Mouse (Mus musculus) hindbrain, embryonic 14.5 days (tissue): ENCODE measurements around the gene Pacsin3. TPM values are rescaled to one million over a fixed set of nuclear protein-coding genes. Genes with fewer than 3 reads are reported as not detected.

Source experiments
- ATAC-seq: fragments of 200-750 bp; cut with Nextera tagmentation; 2 replicates; pipeline ENCODE4 v1.8.0; 2017; ENCODE audit warnings: moderate number of reproducible peaks, mild to moderate bottlenecking, moderate TSS enrichment, moderate library complexity; ENCODE audit not compliant: low FRiP score
- DNase-seq: peaks from one replicate; pipeline ENCODE4 v3.0.0-alpha.2; 2015; ENCODE audit warnings: low spot score
- H3K27ac ChIP-seq: fragments of 300-500 bp; sonication (generic); 2 replicates; pipeline ENCODE4 v1.5.1; 2014; ENCODE audit warnings: mild to moderate bottlenecking, moderate library complexity
- H3K27me3 ChIP-seq: fragments of 300-500 bp; sonication (generic); 2 replicates; pipeline ENCODE4 v1.6.1; 2014; ENCODE audit warnings: mild to moderate bottlenecking, low read length, mixed read lengths; ENCODE audit not compliant: control insufficient read depth, insufficient read depth
- H3K36me3 ChIP-seq: fragments of 300-500 bp; sonication (generic); replicated peaks from 2 replicates; pipeline ENCODE4 v1.6.1; 2014; ENCODE audit not compliant: control insufficient read depth, insufficient read depth
- H3K4me1 ChIP-seq: fragments of 300-500 bp; sonication (generic); replicated peaks from 2 replicates; pipeline ENCODE4 v1.6.1; 2014; ENCODE audit warnings: antibody characterized with exemption, low read length, mixed read lengths; ENCODE audit not compliant: control insufficient read depth, insufficient read depth
- H3K4me2 ChIP-seq: fragments of 300-500 bp; sonication (generic); replicated peaks from 2 replicates; pipeline ENCODE4 v1.6.1; 2014; ENCODE audit warnings: mild to moderate bottlenecking, moderate library complexity
- H3K4me3 ChIP-seq: fragments of 300-500 bp; sonication (generic); replicated peaks from 2 replicates; pipeline ENCODE4 v1.5.1; 2014; ENCODE audit warnings: mild to moderate bottlenecking, low read length
- H3K9ac ChIP-seq: fragments of 300-500 bp; sonication (generic); 2 replicates; pipeline ENCODE4 v1.6.1; 2014
- H3K9me3 ChIP-seq: fragments of 300-500 bp; sonication (generic); 2 replicates; pipeline ENCODE4 v1.6.1; 2016; ENCODE audit warnings: low read length; ENCODE audit not compliant: control insufficient read depth
- WGBS: fragments of 180-500 bp; shearing (Covaris S2); extraction: QIAGEN DNeasy Blood & Tissue Kit; methylation state at CpG from one replicate; pipeline ENCODE4 v1.1.7; 2014; 5-methylcytosine and 5-hydroxymethylcytosine counted together
- polyA plus RNA-seq: library from polyadenylated mRNA; unstranded; fragments of >200 nt; fragmentation: Nextera tagmentation; extraction: Ambion mirVana; gene quantifications from 2 replicates; pipeline ENCODE4 v1.2.1, GENCODE M21; 2014

The Pacsin3 gene
- polyA plus RNA-seq, 1 experiment from 2014 or later, result 13.5 TPM

GRCm38 (mm10) chr2:91269687-91270133, 14.0 kb downstream of the Pacsin3 start:
- DNase-seq, result no peak
- WGBS, result 94% methylated on average over 8 of the region's 8 CpGs
- Histone ChIP-seq H3K27me3 (no peaks in the 10 kb centered on the region), H3K36me3 (peaks cover 81% of the 10 kb centered on the region), H3K4me1 (peaks cover 10% of the 10 kb centered on the region), H3K9ac (no peak overlapping the region), H3K4me3 (no peak overlapping the region), H3K9me3 (no peaks in the 10 kb centered on the region), H3K4me2 (no peak overlapping the region), H3K27ac (no peak overlapping the region)
- no peak for ATAC-seq

- DNase-seq (peak; percentile 63), ATAC-seq (peak; percentile 66)
- no peak overlapping the region for H3K9ac ChIP-seq
- H3K9me3 ChIP-seq, result no peaks in the 10 kb centered on the region
- H3K36me3 ChIP-seq, result peaks cover 46% of the 10 kb centered on the region
- H3K4me1 ChIP-seq, result no peaks in the 10 kb centered on the region
- H3K27ac ChIP-seq, result no peak overlapping the region
- no peak overlapping the region for H3K4me2 ChIP-seq
- H3K27me3 ChIP-seq, result no peaks in the 10 kb centered on the region
- WGBS, result 33% methylated on average over 10 of the region's 10 CpGs
- no peak overlapping the region for H3K4me3 ChIP-seq
Observed at GRCm38 (mm10) chr2:91278749-91279371, 23.1 kb downstream of the Pacsin3 start.

GRCm38 (mm10) chr2:91279372-91279755, 23.6 kb downstream of the Pacsin3 start:
- ATAC-seq (no peak), DNase-seq (no peak)
- WGBS, result 73% methylated on average over 2 of the region's 2 CpGs
- H3K9me3 ChIP-seq, result no peaks in the 10 kb centered on the region
- no peak overlapping the region for H3K9ac ChIP-seq
- no peaks in the 10 kb centered on the region for H3K4me1 ChIP-seq
- no peak overlapping the region for H3K27ac ChIP-seq
- no peaks in the 10 kb centered on the region for H3K27me3 ChIP-seq
- H3K36me3 ChIP-seq, result peaks cover 41% of the 10 kb centered on the region
- H3K4me2 ChIP-seq, result no peak overlapping the region
- no peak overlapping the region for H3K4me3 ChIP-seq

- H3K4me2 ChIP-seq, result no peak overlapping the region
- DNase-seq (no peak), ATAC-seq (no peak)
- no peak overlapping the region for H3K9ac ChIP-seq
- H3K36me3 ChIP-seq, result peaks cover 21% of the 10 kb centered on the region
- H3K4me1 ChIP-seq, result no peaks in the 10 kb centered on the region
- WGBS, result 50% methylated on average over 5 of the region's 5 CpGs
- no peak overlapping the region for H3K4me3 ChIP-seq
- H3K9me3 ChIP-seq, result no peaks in the 10 kb centered on the region
- H3K27me3 ChIP-seq, result no peaks in the 10 kb centered on the region
- no peak overlapping the region for H3K27ac ChIP-seq
Observed at GRCm38 (mm10) chr2:91281366-91281765, 25.6 kb downstream of the Pacsin3 start.

GRCm38 (mm10) chr2:91283972-91284371, 28.2 kb downstream of the Pacsin3 start:
- peaks cover 5% of the 10 kb centered on the region; the same call in 1 of the 2 replicates for H3K36me3 ChIP-seq
- H3K27me3 ChIP-seq, result no peaks in the 10 kb centered on the region
- no peak for ATAC-seq
- DNase-seq, result no peak
- WGBS, result 87% methylated on average over 3 of the region's 3 CpGs
- no peak overlapping the region for H3K4me3 ChIP-seq
- no peak overlapping the region for H3K4me2 ChIP-seq
- H3K9ac ChIP-seq, result no peak overlapping the region
- H3K4me1 ChIP-seq, result no peaks in the 10 kb centered on the region
- H3K27ac ChIP-seq, result no peak overlapping the region
- H3K9me3 ChIP-seq, result no peaks in the 10 kb centered on the region

- DNase-seq, result peak; percentile 61
- no peaks in the 10 kb centered on the region for H3K27me3 ChIP-seq
- H3K4me3 ChIP-seq, result no peak overlapping the region
- peaks cover 5% of the 10 kb centered on the region; the same call in 1 of the 2 replicates for H3K36me3 ChIP-seq
- WGBS, result 66% methylated on average over 13 of the region's 13 CpGs
- no peaks in the 10 kb centered on the region for H3K9me3 ChIP-seq
- H3K27ac ChIP-seq, result no peak overlapping the region
- H3K4me1 ChIP-seq, result no peaks in the 10 kb centered on the region
- H3K9ac ChIP-seq, result no peak overlapping the region
- no peak for ATAC-seq
- H3K4me2 ChIP-seq, result no peak overlapping the region
Observed at GRCm38 (mm10) chr2:91284375-91285199, 28.8 kb downstream of the Pacsin3 start.

GRCm38 (mm10) chr2:91285885-91286505, 30.2 kb downstream of the Pacsin3 start:
- H3K4me1 ChIP-seq, result no peaks in the 10 kb centered on the region
- peak overlapping the region; percentile 16; the same call in 1 of the 2 replicates for H3K9ac ChIP-seq
- ATAC-seq (0 out of 2 replicates have a peak, but pooled peaks have one; percentile 29), DNase-seq (peak; percentile 90)
- H3K27ac ChIP-seq, result no peak overlapping the region
- H3K4me3 ChIP-seq, result no peak overlapping the region
- no peak overlapping the region for H3K4me2 ChIP-seq
- no peaks in the 10 kb centered on the region for H3K9me3 ChIP-seq
- 15% methylated on average over 7 of the region's 7 CpGs for WGBS
- peaks cover 5% of the 10 kb centered on the region; the same call in 1 of the 2 replicates for H3K36me3 ChIP-seq
- H3K27me3 ChIP-seq, result no peaks in the 10 kb centered on the region

- no peak overlapping the region for H3K4me3 ChIP-seq
- 83% methylated on average over 6 of the region's 6 CpGs for WGBS
- H3K36me3 ChIP-seq, result peaks cover under 1% of the 10 kb centered on the region; the same call in 1 of the 2 replicates
- H3K27me3 ChIP-seq, result no peaks in the 10 kb centered on the region
- no peak overlapping the region for H3K9ac ChIP-seq
- ATAC-seq (no peak), DNase-seq (no peak)
- H3K27ac ChIP-seq, result no peak overlapping the region
- no peaks in the 10 kb centered on the region for H3K4me1 ChIP-seq
- no peak overlapping the region for H3K4me2 ChIP-seq
- no peaks in the 10 kb centered on the region for H3K9me3 ChIP-seq
Observed at GRCm38 (mm10) chr2:91287563-91287962, 31.8 kb downstream of the Pacsin3 start.
